Mouse (Mus musculus): ENCODE data around the gene Syngr2.
"Not testable (repeated sequence)": the region's sequence is repeated elsewhere in the genome, so short reads cannot be mapped to it uniquely, and the experiment has no call there.

Gene Syngr2

DNA sequence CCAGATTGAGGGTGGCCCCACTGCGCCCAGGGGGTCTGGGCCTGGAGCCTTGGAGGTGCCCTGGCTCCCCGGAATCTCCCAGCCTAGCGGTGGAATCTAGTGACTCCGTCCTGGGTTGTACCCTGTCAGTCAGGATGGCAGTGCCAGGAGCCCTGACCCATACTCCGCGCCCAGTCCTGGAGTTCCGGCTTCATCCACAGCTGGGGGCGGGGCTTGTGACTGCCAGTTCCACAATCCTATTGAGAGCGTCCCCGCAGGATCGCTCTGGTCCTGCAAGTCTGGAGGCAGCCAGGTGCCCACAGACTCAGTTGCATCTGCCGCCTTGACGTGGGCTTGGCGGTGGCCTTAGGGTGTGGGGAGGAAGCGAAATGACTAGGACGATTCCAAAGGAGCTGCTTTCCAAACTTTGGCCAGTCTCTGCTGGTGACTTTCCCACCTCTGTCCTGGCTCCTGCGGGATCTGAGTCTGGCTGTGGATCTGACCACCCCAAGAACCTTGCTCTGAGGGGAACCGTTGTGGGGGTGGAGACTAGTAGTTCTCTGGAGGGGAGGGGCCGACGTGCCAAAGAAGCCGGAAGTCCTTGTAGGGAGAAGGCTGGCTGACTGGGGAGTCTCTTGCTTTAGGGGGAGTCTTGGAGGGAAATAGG lies 1.1 kb downstream of the Syngr2 start:
- no peak for DNase-seq (ENCODE audit: low read depth, low spot score)

DNA sequence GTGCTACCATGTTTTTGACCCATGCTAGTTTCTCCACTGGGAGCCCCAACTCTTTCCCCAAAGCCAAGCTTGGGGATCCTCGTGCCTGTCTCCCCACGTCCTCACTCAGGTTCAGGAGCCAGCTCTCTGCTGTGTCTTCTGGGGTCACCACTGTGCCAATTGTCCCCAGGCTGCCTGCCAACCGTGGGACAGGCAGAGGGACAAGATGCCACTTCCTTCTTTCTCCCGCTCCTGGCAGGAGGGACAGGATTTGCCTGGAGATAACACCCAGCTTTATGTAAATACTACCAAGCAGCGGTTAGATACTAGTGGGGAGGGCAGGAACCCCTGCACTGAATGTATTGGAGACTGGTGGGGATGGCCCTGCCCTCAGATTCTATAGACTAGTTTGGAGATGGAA lies 4.4 kb downstream of the Syngr2 start:
- DNase-seq (ENCODE audit: low read depth, low spot score) = no peak

DNA sequence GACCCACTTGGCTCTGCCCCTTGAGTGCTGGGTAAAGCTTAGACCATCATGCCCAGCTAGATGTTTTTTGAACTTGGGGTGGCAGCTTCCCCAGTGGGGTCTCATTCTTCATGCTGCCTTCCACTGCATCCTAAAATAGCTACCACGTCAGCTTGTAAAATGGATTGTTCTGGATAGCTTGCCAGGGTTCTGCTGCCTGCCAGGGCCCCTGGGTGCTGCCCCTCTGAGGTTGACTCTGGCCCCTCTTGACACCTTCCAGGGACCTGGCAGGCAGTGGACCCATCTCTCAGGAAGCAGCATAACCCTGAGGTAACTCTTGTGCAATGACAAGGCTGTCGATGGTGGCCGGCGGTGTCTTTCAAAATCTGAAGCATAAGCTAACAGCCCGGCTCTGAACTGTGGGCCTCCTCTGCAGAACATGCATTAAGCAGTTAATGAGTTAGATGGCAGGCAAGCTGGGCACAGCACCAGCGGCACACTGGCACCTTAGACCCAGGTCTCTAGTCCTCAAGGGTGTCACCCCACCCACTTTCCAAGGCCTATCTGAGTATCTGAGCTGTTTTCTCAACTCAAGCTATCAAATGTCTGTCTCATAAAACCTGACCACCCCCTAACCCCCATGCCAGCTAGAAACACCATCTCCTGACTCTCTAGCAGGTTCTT lies 5.4 kb downstream of the Syngr2 start:
- DNase-seq (ENCODE audit: low read depth, low spot score) = no peak

DNA sequence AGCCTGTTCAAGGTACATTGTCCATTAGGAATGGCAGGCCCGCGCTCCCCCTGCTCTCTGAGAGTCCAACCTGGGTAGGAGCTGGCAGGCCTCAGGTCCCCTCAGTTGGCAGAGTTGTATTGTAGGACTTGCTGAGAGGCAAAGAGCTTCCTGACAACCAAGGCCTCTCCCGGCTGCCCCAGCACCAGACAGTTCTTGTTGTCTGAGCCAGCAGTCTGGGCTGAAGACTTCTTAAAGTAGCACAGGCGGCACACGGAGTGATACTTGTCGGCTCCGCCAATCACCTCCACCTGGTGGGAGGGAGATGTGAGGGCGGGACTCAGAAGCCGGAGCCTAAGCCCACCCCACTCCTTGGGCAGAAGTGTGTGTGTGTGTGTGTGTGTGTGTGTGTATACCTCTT lies 6.4 kb downstream of the Syngr2 start:
- not testable (repeated sequence) for DNase-seq (ENCODE audit: low read depth, low spot score)

DNA sequence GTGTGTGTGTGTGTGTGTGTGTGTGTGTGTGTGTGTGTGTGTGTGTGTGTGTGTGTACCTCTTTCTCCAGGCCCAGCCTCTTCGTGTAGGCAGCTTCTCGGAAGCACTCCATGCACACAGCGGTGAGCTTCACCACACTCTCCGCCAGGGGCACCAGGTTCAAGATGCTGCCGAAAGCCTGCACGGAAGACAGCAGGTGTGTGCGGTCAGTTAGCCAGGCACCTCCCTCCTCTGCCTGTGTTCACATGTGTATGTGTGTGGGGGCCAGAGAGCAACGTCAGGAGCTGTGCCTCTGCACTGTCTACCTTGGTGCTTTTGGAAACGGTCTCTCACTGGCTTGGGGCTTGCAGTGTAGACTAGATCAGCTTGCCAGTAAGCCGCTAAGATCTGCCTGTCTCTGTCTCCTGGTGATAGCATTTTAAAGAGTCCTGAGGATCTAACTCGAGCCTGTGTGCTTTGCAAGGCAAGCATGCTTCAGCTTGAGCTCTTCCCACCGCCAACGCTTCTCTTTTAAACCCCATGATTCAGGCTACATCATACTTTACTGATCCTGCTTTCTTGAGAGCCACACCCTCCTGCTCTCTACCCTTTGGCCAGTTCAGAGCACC lies 7.0 kb downstream of the Syngr2 start:
- DNase-seq (ENCODE audit: low read depth, low spot score) = no peak

DNA sequence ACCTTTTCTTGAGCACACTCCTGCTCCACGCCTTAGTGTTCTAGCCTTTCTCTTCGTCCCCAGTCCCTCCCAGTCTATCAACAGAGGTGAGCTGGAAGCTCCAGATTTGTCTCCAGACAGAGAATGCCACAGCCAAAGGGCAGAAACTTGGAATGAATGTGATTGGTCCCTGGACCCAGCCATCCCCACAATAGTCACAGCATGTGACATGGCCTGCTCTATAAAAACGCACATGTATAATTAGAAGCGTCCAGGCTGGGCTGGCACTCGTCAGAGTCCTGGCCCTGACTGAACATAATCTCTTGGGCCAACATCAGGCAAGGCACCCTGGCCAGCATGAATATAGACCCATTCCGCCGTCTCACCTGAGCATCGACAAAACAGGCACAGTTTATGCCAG lies 9.6 kb downstream of the Syngr2 start:
- DNase-seq (ENCODE audit: low read depth, low spot score) = no peak

DNA sequence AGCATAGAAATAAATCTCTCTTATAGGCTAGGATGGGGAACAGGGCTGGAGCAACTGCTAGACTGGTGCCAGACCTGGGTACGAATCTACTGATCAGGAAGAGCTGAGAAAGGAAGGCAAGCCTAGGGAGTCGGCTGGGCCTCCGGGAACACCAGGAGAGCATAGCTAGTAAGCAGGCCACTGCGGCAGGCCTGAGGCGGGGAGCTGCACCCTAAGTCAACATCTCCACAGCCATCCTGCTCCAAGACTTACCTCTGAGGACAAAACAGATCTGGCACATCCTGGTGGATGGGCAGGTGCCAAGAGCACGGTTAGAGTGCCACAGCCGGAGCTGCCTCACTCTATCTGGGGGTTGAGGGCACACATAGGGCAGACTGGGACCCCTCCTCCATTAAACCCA lies 10.7 kb downstream of the Syngr2 start:
- DNase-seq (ENCODE audit: low read depth, low spot score) = no peak

DNA sequence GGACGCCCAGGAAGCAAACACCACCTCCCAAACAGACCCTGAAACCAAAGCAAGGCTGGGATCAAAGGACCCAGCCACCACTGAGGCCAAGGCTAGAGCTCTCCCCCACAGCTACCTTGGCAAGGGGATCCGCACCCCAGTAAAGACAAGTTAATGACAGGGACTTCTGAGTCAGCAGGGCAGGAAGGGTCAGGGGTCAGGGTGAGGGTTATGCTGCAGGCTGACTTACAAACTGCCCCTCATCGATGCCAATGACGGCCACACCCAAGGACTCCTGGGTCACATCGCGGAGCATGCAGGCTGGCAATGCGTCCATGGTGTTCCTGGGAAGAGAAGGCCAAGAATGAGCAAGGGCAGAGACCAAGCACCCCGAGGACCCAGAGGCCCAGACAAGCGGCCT lies 12.4 kb downstream of the Syngr2 start:
- DNase-seq (ENCODE audit: low read depth, low spot score) = no peak

DNA sequence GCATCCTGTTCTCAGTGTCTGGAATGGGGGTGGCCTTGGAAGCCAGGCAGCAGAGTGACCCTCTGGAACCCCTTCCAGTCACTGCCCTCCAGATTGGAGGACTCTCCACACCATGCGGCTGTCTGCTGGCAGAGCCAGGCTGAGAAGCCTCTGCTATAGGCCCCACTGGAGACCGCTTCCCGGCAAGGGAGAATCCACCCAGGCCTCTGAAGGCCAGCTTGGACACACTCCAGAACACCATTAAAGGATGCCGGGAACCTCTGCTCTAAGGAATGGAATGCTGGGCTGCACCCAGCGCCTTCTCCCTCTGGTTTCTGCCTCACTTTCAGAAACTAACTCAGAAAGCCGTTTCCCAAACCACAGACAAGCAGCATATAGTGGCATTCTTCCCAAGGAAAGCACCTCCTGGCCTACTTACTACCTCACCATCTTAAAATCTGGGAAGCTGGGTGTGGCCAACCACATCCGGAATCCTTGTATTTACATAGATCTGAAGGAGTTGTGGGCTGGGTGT lies 13.3 kb downstream of the Syngr2 start:
- no peak for DNase-seq (ENCODE audit: low read depth, low spot score)

DNA sequence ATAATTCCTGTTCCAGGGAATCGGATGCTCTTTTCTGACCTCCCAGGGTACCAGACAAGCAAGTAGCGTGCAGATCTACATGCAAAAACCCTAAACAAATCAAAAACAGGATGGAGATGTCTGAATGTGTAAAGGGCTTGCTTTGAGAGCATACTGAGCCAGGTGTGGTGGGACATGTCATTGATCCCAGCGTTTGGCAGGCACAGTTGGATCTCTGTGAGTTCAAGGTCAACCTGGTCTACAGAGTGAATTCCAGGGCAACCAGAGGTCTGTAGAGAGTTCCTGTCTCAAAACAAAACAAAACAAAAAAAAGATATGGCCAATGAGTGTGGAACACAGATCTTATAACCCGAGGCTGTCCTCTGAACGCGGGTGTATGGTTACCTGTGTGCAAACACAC lies 13.9 kb downstream of the Syngr2 start:
- DNase-seq (ENCODE audit: low read depth, low spot score) = no peak

DNA sequence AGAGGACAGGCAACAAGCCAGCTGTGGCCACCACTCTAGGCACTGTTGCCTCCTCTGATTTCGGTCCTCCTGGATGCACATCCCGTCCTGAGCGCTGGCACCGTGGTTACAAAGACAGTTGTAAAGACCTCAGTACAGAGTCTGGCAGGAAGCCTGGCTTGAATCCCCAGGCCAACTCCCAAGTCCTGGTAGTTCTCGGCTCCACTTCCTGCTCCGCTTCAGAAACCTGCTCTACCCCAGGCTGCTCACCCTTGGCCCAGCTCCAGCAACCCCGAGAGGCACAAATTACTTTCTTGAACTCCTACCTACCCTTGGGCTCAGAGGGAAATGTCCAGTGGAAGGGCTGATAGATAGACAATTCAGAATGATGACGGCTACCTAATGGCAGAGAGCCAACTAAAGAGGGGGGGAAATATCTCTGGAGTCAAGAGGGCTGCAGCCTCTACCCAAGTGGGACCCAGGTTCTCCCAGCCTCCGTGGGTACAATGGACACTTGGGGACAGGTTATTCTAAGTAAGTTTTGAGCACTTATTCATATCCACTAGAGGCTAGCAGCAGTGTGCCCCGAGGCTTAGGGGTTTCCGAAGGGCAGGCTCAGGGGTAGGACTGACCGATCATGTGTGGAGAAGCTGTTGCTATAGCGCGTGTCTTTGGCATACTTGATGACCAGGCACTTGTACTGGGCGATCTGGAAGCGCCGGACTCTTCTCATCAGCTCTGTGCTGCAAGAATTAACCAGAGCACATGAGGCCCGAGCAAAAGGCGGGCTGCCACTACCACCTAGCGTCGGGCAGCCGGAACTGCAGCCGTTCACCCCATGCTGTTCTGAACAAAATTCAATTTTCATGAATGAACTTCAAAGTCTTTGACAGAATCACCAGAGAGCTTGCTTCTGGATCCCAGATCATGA lies 14.8 kb downstream of the Syngr2 start:
- DNase-seq (ENCODE audit: low read depth, low spot score) = no peak

DNA sequence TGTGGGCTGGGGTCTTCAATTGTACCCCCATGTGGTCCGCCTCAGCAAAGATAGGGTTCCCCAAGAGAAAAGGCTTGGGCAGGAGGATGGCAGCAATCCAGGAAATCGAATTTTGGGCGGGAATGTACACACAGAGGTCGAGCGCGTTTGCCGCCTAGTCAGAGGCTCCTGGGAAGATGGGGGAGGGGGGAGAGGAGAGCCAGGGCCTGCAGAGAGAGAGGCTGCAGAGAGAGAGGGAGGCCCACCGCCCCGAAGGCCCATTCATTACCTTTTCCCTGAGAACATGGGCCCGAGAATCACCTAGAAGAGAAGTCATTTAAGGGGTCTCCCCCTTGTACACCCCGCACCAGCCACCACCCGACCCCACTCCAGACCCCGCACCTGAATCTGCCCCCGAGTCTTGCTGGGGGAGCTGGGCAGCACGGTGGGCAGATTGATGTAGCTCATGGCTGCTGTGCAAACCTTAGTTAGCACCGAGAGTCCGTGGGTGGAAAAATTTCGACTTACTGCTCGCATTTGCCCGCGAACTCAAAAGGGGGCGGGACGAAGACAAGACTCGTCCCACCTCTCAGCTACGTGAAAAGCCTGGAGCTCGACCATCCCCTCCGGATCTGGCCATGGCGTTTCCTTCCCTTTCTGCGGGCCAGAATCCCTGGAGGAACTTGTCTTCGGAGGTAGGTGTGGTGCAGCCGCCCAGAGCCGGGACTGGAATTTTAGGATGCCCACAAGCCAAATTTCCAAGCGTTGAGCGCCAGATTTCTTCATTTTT lies 16.0 kb downstream of the Syngr2 start, which contains the start of the genes Afmid and Tk1:
Gene Afmid, plus strand, starts transcription at position 592 of the 769 bp plus-strand sequence.
Gene Tk1, minus strand, starts transcription at position 760 of the 769 bp plus-strand sequence.
- DNase-seq (ENCODE audit: low read depth, low spot score) = no peak

DNA sequence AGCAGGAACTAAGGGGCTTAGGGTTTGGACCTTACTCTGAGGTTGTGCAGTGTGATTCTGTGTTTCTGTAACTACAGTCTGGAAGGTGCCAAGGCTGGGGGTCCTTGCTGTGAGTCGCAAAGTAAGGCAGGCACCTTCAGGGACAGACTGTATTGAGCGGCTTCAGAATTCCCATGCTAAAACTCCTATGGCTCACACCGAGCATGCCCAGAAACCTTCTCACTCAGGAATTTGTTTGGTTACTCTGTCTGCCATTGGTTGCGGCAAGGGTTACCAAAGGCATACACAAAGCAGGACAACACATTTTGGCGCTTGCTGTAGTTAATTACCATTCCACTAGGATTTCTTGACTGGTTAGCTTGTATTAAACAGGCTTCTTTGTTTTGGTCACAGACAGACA lies 16.7 kb downstream of the Syngr2 start:
- no peak for DNase-seq (ENCODE audit: low read depth, low spot score)

DNA sequence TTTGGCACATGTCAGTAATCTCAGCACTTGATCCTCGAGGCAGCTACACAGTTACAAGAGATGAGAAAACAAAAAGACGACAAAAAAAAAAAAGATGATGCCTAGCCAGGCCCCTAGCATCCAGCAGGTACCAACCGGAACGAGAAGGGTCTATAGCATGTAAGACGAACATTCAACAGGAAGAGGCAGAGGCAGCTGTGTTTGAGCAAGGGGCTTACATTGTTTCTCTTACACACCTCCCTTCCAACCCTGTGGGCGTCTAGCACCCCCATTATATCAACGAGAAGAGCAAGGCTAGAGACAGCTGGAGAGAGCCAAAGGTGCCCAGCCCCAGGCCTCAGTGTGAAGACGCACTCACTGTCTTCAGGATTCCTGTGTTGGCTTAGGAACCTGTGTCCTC lies 17.4 kb downstream of the Syngr2 start:
- no peak for DNase-seq (ENCODE audit: low read depth, low spot score)

DNA sequence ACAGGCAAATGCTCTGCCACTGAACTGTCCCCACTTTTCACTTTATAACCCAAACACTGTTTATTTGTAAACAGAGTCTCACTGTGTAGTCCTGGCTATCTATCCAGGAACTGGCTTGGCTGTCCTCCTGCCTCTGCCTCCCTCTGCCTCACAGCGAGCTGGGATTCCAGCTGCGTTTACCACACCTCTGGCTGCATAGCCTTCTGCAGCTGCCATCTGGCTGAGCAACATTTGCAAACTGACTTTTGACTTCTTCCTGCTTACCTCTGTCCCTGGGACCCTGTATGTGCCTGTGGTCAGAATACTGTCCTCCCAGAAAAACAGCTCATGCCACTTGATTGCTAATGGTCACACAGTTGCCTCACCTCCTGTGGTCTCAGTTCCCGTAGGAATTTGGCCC lies 17.9 kb downstream of the Syngr2 start:
- no peak for DNase-seq (ENCODE audit: low read depth, low spot score)

DNA sequence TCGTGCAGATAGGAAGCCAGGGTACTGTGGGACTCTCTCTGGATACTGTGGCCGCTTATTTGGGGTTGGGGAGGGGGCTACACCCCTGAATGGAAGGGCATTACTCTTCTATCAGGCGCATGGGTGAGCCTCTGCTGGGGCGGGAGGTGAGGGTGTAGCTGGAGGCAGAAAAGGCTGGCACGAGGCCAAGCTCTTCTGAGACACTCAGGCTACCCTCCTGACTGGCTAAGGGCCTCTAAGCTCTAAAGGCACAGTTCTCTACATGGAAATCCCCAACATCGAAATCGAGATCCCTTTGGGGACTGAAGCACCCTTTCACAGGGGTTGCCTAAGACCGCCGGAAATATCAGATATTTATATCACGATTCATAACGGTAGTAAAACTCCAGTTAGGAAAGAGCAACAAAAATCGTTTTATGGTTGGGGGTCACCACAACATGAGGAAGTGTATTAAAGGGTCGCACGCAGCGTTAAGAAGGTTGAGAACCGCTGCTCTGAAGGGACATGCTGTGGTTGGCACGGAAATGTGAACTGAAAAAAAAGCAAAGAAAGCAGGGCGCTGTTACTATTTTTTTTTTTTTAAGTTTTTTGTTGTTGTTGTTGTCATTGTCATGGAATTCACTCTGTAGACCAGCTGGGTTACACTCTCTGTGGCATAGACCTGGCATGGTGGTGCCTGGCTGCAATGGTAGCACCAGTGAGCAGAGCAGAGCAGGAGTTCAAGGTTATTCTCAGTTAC lies 18.9 kb downstream of the Syngr2 start:
- DNase-seq (ENCODE audit: low read depth, low spot score) = no peak

DNA sequence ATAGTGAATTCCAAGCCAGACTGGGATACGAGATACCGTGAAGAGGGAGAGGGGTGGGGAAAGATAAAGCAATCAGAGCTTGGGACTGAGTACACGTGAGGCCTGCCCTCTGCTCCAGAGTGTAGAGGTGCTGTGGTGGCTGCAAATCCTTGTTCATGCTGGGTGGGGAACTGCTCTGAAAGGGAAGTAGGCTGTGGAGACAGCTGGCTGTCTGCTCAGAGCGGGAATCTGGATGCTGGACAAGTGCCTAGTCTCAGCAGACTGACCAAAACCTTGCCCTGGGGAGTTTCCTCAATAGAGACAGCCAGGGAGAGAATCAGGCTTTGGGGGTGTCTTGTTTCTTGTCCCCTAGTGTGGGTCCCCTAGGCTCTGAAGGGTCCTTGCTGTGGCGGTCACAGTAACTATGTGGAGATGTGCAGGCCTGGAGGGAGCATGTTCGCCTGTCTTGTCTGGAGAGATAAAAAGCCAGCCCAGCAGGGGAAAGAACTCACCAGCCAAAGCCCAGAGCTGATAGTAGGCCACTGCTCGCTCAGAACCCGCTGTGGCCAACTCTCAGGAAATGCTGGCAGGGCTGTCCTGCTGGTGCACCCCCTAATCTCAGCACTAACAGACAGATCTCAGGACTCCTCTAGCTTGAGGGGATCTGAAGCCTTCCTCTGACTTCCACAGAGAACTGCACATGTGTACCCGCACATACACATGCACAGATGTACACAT lies 19.6 kb downstream of the Syngr2 start:
- no peak for DNase-seq (ENCODE audit: low read depth, low spot score)

DNA sequence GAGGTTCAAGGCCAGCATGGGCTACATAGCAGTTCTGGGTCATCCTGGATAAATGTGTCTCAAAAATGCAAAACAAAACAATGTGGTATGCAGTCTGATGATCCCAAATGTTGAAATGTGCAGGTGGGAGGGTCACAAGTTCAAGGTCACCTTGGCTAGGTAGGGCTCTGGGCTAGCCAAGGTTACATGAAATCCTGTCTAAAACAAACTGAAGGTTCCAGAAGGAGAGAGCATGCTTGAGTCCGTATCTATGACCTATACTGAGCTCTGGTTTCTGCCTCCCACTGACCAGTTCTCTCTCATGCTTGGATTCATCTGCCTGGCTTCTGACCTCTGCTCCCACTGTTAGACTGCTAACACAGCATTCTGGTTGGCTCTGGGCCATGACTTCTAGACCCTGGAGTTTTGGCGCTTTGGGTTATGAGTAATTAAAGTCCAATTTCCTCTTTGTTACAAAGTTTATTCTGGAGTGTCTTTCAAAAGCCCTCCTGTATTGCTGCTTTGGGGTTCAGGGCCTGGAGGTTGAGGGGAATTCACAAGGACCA lies 20.3 kb downstream of the Syngr2 start:
- DNase-seq (ENCODE audit: low read depth, low spot score) = no peak

DNA sequence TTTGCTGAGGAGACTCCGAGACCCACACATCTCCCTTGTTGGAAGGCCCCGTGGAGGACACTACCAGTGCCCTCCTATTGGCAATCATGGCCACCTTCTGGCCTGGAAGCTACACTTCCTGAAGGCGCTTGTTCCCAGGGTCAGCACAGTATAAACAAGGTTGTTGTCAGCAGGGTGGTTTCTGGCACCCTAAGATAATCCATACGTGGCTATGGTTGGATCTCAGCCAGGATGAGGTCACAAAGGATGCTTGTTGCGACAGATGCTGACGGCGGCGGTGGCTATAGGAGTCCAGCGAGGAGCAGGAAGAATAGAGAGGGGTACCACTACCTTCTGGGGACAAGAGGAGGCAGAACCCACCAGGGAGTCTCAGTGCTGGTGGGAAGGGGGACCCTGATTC lies 20.9 kb downstream of the Syngr2 start:
- no peak for DNase-seq (ENCODE audit: low read depth, low spot score)
